Mouse (Mus musculus) embryonic fibroblast, embryonic 13.5 days (primary cell): ENCODE measurements around the gene Dyx1c1.

Experiments used
- CTCF ChIP-seq: IDR thresholded peaks from 2 replicates; pipeline ENCODE4 v1.5.1; 2011; ENCODE audit warnings: mild to moderate bottlenecking, control low read depth, low read length, moderate library complexity, borderline replicate concordance; ENCODE audit not compliant: insufficient read depth
- POLR2A ChIP-seq: IDR thresholded peaks from 2 replicates; pipeline ENCODE4 v1.6.1; 2011; ENCODE audit warnings: low read depth, mild to moderate bottlenecking, control low read depth, low read length, moderate library complexity

GRCm38 (mm10) chr9:72975242-72975641 lies 16.7 kb downstream of the Dyx1c1 start:
- TF ChIP-seq POLR2A: no peak
- TF ChIP-seq CTCF: no peak
